Mouse (Mus musculus): ENCODE data around the gene Mettl17.
"Not testable (repeated sequence)": the region's sequence is repeated elsewhere in the genome, so short reads cannot be mapped to it uniquely, and the experiment has no call there.

Mettl17 gene

DNA sequence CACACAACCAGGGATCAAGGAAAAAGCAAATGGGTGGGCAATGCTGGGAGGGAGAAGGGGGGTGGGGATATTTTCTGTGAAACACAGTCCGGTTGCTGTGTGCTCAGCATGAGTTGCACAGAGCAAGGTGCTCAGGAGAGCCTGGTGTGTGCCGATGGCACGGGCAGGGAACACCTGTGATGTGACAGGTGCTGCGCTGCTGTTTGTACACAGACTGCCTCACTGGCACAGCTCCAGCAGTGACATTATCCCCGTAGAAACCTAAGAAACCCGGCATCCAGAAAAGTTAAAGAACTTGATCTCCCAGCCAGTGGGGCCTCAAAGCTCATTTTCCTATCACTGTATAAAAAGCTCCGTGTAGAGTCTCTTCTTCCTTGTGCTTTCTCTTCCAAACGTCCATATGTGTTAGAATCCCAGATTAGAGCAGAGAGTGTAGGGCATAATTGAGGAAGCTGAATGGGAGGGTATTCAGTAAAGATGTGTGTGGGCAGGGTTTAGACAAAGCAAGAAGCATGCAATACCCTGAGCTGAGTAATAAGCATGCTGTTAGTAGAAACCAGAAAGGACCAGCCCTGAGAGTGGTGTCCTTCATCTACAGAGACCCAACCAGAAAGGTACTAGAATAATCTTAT lies 12.0 kb downstream of the Mettl17 start:
- DNase-seq (ENCODE audit: low spot score), result no peak

DNA sequence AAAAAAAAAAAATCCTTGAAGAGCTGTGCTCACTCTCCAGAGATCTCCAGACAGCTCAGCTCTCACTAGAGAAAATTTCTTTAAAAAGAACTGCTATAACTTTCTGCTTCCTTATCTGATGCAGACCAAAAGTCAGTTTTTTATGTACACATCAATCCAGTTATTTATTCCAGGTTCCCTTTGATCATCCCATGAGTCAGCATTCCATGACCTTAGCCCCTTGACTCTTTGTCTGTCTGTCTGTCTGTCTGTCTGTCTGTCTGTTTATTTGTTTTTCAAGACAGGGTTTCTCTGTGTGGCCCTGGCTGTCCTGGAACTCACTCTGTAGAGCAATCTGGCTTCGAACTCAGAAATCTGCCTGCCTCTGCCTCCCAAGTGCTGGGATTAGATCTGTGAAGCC lies 14.7 kb downstream of the Mettl17 start:
- no peak for DNase-seq (ENCODE audit: low spot score)

DNA sequence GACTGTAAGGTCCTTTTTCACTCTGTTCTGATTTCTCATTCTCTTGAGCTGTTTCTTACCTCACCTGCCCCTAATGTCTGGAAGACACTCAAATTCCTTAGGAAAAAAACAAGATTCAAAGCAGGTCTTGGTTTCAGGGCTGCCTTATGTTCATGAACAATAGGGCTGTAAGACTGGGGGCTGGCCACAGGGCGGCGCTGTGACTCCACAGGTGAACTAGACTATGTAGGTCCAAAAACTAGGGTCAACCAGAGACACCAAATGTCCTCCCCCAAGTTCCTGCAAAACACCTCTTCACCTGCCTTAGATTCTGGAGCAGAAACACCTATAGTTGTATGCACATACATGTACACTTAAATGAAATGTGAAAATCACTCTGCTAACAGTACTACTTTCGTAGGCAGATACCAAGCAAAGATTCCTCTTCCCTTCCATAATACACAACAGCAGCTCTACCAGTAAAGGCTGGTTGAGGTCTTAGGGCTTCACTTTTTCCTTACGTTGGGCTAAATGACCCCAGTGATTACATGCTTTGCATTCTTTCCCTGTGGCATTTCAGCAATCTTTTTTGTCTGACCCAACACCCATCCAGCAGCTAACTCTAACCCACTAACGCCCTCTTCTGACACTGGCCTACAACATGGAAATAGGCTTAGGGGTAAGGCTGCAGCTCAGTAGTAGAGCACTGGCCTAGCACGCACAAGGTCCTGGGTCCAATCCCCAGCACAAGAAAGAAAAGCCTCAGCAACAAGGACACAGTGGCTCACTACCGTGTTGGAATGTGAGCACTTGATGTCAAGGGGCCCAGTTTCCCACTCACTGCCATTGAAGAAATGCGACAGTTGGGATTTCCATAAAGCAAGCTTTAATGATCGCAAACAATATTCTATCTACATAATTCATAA lies 18.4 kb downstream of the Mettl17 start:
- peak; percentile 40 for DNase-seq (ENCODE audit: low spot score)

DNA sequence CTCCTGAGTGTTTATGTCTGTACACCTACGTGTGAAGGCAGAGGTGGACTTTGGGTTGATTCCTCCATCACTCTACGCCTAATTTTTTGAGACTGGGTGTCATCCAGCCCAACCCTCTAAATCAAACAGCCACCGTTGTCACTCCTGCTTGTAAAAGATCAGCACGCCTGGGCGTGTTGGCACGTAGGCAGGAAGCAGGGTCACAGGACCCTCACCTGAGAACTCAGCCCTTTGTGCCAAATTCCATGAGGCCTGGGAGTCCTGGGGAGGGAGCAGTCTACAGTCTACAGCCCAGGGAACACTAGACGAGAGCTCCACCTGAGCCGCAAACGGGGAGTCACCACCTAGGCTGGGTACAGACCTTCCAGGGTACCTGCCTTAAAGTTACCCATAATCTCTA lies 19.1 kb downstream of the Mettl17 start:
- DNase-seq (ENCODE audit: low spot score), result no peak

DNA sequence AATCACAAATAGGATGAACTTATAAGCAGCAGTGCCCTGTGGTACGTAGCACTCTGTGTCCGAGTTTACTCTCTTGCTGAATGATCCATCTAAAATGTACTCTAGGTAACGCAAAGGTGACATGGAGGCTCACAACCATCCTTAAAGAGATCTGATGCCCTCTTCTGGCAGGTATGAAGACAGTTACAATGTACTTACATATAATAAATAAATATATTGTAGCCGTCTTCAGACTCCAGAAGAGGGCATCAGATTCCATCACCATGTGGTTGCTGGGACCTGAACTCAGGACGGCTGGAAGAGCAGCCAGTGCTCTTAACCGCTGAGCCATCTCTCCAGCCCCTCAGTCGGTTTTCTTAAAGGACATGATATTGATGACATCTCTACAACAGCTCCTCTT lies 20.1 kb downstream of the Mettl17 start:
- no peak for DNase-seq (ENCODE audit: low spot score)

DNA sequence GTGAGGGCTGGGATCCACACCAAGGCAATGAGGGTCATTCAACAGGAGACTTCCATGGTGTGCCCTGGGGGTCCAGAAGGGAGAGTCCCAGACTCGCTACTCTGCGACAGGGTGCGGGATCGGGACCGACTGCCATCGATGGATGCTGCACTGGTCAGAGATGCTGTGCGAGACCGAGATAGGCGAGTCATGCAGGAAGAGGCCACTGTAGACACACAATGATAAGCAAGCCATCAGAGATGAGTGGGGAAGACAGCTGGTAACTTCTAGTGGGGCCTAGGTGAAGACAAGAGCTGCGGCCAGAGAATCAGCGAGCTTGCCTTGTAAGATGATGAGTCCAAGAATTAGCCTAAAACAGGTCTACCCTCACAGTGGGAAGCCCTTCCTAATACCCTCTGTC lies 21.5 kb downstream of the Mettl17 start:
- no peak for DNase-seq (ENCODE audit: low spot score)

DNA sequence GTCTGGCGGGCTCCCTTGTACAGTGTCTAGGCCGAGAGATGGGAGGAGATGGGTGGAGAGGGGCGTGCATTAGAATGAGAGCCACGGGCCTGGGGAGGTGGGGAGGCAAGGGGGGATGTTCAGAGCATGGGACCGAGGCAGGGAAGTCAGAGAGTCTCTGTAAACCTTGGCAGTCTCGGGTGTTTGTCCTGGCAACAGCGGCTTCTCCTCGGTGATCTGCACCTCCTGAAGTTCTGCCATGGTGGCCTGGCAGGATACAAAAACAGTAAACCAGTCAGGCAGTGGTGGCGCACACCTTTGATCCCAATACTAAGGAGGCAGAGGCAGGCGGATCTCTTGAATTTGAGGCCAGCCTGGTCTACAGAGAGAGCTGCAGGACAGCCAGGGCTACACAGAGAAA lies 26.7 kb downstream of the Mettl17 start:
- DNase-seq (ENCODE audit: low spot score), result no peak

DNA sequence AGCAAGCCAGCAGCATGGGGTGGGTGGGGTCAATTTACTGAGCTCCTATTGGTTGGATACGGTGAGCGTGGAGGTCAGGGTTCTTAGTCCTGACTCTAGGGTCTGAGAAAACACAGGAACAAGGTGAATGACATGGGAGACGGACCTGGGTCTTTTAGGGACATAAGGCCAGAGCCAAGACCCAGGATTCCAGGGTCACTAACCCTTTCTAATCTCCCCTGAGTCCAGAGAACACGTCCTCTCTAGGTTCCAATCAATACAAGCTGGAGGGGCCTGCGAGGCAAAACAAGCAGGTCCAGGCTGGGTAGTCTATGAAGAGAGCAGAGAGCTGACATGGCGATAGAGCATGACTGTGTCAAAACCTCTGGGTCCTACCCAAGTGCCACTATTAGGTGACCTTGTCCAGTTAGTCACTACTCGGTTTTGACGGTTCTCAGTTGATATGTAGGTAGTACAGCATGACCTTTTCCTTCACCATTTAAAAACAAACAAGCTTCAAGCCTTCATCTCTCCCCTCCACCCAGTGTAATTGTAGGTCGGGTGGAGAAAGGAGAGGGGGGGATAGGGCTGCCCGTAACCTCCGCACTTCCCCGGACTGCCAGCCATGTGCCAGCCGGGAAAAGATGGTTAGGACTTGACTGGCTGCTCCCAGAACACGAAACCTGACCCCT lies 27.9 kb downstream of the Mettl17 start:
- no peak for DNase-seq (ENCODE audit: low spot score)

DNA sequence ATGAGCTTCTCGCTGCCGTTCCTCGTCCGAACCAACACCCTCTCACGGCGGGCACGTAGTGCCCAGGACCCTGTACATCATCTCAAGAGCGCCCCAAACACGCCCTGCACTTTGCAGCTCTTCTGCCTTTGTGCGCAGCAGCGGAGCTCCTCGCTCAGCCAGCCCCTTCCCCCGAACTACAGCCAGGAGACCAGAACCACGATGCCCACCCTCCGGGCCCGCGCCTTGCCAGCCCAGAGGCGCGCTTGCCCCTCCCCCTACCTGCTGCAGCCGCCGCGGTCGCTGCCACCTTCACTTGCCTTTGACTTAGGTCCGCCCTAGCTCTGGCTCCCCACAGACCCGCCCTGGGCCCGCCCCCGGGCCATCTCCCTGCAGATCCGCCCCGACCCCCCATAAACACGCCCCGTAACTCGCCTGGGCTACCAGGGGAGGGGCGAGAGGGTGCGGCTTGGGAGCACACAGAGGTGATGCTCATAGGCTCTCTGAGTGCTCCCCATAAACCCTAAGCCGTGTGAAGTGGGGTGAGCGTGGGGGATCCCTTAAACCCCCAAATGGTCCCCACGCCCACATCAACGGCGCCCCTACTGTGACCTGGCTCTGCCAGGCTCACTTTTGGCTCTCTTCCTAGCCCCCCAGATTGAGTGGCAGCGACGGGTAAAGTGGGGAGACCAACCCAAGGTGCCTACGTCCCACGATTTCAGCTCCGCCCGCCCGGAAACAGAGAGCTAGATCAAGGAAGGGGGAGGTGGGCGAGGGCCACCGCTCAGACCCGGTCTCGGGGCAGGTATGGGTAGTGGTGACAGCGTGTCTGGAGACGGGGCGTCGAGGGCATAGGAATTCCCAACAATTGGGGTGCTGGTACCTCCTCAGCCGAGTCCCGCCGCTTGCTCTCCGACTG lies 28.7 kb downstream of the Mettl17 start:
- no peak for DNase-seq (ENCODE audit: low spot score)

DNA sequence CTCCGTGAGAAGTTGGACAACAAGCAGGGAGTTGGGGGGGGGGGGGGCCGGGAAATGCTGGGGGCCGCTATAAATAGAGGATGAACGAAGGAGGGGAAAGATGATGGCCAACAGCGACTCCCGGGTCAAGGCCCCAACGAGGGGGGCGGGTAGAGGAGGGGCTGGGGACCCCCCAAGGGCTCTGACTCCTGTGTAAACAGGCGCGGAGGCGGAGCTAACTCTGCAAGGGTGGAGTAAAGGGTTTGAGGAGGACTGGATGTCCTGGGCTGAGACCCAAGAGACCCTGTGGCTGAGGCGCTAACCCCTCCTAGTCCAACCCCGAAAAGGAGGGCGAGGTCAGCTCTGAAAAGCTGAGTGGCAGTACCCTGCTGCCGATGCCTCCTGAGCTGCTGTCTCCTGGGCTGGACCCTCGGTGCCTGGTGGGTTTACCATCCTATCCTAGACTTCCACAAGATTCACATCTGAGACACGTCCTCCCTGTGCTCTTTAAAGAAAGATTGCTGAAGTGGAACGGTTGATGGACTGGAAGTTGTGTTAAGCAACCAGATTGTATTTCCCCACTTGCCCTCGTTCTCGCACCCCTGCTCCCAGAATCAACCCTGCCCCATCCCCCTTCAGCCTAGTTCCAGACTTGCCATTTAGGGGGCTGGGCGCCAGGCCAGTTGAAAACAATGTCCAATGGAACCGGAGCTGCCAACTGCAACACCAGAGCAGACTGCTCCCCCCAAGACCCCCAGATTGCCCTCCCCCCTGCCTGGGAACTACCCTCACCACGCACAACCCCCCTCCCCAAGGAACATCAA lies 29.5 kb downstream of the Mettl17 start, which contains the start of gene Ndrg2:
Gene Ndrg2 (minus strand): TSS at position 199 of the 803 bp plus-strand sequence.
- DNase-seq (ENCODE audit: low spot score), result no peak

DNA sequence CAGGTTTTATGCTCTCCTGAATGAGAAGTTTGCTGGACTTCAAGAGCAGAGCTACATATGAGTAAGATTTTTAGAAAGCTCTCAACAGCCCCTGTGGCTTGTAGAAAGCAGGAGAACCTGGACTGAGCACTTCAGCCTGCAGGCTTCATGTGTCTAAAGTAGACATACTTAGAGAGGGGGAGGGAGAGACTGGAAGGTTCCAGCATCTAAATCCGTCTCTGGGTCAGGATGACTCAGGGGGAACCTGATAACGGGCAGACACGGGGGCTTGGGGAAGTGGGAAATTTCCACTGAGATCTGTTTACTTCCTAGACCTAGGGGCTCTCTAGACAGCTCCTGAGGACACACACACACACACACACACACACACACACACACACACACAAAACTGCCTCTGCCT lies 30.4 kb downstream of the Mettl17 start:
- no peak for DNase-seq (ENCODE audit: low spot score)

DNA sequence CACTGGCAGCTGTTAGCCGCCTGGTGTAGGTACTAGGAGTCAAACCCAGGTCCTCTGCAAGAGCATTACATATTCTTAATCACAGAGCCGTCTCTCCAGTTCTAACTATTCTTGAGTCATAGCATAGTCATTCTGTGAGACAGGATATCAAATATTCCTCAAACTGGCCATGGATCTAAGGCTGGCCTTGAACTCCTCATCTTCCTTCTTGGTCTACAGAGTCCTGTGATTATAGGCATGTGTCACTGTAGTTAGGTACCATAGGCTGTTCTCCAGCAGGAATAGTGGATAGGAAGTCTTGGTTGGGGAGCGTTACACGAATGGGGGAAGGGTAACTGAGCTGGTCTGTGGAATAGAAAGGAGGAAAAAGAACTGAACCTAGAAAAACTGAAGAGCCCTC lies 31.9 kb downstream of the Mettl17 start:
- no peak for DNase-seq (ENCODE audit: low spot score)

DNA sequence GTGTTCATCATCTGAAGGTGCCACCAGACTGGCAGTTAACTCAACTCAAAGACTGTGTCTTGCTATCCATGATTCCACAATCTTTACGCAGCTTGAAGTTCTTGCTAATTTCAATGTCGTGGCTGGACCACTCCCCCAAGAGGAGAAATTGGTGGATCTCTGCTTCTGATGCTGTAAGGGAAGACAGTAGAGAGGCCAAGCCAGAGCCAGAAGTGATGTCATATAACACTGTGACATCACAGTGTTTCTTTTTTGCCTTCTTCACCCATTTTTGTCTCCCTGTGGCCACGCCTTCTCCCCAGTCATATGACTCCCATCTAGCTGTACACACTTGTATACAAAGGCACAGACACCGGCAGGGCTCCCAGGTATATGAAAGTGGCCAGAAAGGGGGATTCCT lies 33.5 kb downstream of the Mettl17 start, which contains the start of gene Tppp2:
Gene Tppp2 (plus strand): TSS at position 301 of the 400 bp plus-strand sequence.
- DNase-seq (ENCODE audit: low spot score), result no peak

DNA sequence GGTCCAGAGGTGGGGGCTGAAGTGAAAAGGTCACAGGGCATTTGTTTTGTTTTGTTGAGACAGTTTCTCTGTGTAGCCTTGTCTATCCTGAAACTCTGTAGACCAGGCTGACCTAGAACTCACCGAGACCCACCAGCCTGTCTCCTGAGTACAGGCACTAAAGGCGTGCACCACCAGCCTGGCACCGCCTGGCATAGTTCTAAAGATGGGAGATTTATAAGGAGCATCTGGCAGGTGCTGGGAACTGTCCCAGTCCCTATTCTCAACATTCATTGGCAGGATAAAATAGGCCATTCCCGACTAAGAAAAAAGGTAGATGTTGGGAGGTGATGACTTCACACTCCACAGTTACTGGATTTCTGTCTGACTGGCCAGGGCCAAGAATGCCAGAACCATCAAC lies 34.3 kb downstream of the Mettl17 start:
- no peak for DNase-seq (ENCODE audit: low spot score)

DNA sequence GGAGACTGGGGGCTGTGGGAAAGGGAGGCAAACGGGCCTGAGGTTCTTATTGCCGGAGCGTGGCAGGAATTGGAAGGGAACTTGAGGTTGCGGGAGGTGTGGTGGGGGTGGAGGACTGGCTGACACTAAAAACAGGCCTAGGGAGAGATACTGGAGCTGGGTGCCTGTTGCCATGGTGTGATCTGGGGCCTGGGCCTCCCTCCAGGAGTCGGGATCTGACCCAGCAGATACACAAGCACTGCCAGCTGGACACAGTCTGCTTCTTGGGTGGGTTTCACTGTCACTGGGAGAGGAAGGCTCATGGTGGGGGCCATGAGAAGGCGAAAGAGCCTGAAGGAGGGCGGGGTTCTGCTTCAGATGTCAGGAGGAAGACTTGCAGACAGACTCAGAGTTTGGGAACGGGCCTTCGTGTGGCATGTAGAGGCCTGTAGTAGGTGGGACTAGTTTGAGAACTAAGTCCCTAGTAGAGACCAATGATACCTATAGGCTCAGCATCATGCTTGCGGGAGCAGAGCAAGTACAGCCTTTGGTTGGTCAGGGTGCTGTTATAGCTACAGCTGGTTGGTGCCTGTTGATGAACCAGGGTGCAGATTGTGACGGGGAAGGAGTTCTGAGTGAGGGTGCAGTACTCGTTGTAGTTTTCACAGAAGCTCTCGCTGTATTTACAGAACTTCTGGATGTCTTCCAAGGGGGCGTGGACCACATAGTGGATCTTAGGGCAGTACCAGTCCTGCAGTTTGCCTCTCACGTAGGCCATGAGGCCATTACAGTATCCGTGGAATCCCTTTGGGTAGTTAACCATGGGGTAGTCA lies 37.3 kb downstream of the Mettl17 start:
- no peak for DNase-seq (ENCODE audit: low spot score)

DNA sequence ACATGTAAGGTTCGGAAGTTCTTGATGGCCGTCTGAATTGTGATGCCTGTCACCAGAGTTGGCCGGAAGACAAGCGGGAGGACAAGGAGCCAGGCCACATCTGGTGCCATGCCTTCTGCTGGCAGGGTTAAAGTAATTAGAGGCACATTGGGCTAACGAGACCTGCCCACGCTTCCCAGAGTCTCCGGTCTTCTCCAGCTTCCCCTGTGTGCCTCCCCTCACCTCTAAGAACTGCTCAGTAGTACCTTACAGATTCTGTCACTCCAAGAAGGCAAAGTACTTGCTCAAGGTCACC lies 37.9 kb downstream of the Mettl17 start, which contains the start of gene Rnase13:
Gene Rnase13 (minus strand): TSS at position 203 of the 295 bp plus-strand sequence.
- no peak for DNase-seq (ENCODE audit: low spot score)

DNA sequence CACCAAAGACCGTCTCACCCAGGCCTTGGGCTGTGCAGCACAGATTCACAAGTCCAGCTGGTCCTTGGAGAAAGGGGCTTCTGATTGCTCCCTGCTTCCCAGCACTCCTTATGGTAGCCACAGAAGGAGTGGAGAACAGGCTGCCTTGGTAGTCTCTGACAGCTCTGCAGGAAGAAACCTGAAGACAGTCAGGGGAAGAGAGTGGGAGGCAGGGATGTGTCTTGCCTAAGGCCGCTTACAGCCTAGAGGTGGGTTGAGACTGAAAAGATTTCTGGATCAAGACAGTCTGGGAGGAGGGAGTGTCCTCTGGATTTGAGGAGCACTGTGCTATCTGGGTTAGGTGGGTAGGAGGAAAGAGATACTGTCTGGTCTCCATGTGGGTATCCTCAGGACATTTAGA lies 38.3 kb downstream of the Mettl17 start:
- no peak for DNase-seq (ENCODE audit: low spot score)

DNA sequence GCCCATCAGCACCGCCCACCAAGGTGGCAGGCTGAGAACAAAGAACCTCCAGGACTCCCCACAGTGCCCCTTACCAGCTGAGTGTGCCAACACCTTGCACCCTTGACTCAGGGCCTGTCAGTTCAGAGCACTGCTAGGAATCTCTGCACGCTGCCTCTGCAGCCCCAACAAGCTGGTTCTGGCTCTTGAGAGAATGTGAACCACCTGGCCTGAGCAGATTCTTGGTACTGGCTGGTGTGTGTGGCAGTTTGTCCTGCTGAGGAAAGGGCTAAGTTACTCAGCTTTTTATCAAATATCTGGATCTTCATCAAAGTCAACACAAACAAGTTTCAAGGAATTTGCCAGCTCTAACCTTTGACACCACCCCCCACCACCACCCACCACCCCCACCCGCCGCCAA lies 38.9 kb downstream of the Mettl17 start:
- DNase-seq (ENCODE audit: low spot score), result no peak

DNA sequence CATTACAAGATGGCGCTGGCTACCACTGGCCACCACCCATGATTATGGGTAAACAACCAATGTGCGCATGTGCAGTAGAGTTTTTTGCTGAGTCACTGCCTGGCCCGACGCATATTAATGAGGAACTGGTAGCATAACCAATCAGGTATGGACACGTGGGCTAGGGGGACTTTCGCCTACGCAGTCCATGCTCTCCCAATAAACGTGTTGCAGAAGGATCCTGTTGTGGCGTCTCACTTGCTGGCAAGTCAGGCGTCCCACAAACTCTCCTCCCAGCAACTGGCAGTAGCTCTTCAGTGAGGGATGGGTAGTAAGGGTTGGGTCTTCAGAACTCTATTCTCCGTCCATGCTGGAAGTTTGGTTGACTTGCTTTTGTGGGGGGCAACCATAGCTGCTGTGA lies 42.3 kb downstream of the Mettl17 start:
- not testable (repeated sequence) for DNase-seq (ENCODE audit: low spot score)

DNA sequence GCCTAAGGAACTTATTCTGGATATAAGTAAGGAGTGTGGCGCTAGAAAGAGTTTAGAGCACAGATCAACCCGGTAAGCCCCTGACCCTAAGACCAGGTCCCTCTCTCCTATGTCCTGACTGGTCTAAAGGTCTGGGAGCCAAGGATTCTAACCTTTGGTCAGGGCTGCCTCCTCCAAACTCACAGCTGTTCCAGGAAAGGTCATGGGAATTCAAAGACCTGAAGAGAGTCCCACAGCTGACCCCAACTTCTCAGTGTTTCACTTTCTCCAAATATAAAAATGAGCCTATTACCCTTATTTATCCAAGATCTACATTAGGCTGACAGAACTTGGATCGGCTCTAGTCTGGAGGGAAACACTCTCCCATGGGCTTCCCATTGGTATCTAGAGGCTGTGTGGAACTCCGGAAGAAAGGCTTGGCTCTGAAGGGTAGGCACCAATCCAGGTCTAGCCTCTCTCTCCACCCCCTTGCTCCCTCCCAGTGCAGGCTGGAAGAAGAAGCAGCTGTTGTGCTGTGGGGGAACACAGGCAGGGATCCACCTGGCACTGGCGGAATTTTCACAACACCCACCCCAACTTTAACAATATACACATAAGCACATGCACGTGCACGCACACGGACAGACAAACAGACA lies 44.8 kb downstream of the Mettl17 start:
- DNase-seq (ENCODE audit: low spot score), result no peak
